Mouse (Mus musculus) ovary, postnatal 14 days (tissue): Measurements from ENCODE around the gene Per1.
"Not testable (repeated sequence)": the region's sequence is repeated elsewhere in the genome, so short reads cannot be mapped to it uniquely, and the experiment has no call there.

Experiments used
- DNase-seq: peaks from one replicate; pipeline ENCODE4 v3.0.0; 2022; ENCODE audit warnings: low spot score

The Per1 gene

DNA sequence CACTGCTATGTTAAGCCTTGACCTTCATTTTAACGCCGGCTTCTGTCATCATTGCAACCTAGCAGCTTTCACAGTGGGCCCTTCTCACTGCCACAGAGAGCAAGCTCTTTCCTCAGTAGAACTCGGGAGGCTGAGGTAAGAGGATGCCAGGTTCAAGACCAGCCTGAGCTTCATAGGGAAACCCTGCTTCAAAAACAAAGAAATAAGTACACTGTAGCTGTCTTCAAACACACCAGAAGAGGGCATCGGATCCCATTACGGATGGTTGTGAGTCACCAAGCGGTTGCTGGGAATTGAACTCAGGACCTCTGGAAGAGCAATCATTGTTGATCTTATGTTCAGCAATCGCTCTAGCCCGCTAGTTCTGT lies 14.2 kb upstream of the Per1 start:
- no peak for DNase-seq

- DNase-seq, result no peak
Measured at GRCm38 (mm10) chr11:69081613-69082012, 13.4 kb upstream of the Per1 start.

GRCm38 (mm10) chr11:69085608-69086007 lies 9.4 kb upstream of the Per1 start:
- DNase-seq, result no peak

DNA sequence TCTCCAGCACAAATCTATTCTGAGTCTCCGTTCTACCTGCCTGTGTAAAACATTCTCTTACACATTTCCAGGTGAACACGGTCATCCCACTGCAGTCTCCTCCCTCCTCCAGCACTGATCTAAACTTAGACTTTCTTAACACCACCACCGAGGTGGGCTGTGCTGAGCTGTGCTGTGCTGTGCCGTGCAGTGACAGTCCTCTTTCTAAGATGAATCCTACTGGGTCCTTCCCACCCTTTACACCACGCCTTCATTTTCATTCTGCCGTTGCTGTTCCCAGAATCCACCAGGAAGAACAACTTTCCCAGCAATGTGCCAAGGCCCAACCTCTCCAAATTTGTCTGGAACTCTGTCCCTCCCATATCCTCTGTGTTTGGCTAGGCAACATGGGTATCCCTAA lies 8.6 kb upstream of the Per1 start:
- no peak for DNase-seq

DNA sequence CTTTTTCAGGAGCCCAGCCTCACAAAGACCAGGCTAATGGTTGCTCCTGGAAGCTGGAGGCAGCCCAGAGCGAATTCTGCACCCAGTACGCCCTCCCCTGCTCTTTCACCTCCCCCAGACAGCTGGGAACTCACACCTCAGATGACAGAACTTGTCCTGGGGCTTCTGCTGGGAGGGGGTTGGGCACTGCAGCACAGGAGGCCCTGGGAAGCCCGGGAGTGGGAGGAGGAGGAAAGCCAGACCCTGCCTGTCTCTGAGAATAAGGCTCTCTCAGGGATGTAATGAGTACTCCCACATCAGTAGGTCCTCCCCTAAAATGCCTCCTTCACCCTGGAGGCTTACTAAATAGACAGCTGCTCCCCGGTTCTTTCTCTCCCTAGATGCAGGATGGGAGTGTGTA lies 7.9 kb upstream of the Per1 start:
- peak; percentile 45 for DNase-seq

DNA sequence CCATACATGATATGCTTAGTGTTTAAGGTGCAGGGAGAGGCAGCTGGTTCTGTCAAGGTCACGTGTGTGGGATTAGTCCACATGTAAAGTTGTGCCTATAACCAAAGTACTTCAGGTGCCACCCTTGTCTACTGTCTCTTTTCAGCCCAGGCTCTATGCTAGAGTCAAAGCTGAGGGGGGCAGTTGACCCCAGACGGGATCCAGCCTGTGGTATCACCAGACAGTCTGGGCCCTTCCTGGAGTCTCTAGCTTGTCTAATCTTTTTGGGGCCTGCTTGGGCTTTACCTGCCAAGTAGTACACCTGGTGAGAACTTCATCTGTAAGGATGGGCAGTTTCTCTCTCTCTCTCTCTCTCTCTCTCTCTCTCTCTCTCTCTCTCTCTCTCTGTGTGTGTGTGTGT lies 7.4 kb upstream of the Per1 start:
- no peak for DNase-seq

DNA sequence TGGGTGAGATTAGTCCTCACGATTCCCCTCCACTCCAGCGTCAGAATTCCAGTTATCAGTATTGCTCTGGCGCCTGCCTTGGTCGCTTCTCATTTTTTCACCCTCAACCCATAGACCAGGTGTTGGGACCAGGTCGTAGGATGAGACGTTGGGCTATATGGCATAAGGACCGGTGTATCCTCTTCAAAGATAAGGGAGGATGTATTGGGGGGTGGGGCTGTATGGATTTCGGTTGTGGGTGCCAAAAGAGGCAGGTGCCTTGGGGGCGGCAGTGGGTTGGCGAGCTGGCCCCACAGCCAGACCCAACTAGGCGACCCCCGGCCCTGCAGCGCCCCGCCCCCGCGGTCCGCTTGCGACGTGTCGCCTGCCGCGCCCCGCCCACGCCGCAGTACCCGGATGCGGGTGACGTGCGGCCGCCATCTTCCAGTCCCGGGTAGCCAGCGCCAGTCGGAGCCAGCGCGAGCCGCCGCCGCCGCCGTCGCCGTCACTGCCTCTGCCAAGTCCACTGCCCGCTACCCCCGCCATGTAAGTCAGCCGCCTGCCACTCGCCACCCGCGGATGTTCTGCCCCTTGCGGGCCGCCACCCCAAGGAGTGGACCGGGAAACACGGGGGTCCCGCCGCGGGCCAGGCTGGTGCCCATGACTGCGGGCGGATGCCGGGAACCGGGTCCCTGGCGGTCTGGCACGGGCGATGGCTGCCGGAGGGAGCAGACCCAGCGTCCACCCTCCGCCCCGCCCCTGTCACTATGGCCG lies 6.7 kb upstream of the Per1 start, which contains the start of gene Vamp2:
Vamp2 (plus strand) TSS at position 388 of the 753 bp plus-strand sequence.
- DNase-seq, result peak; percentile 86

- DNase-seq, result no peak
Measured at GRCm38 (mm10) chr11:69088856-69089615, 6.0 kb upstream of the Per1 start.

DNA sequence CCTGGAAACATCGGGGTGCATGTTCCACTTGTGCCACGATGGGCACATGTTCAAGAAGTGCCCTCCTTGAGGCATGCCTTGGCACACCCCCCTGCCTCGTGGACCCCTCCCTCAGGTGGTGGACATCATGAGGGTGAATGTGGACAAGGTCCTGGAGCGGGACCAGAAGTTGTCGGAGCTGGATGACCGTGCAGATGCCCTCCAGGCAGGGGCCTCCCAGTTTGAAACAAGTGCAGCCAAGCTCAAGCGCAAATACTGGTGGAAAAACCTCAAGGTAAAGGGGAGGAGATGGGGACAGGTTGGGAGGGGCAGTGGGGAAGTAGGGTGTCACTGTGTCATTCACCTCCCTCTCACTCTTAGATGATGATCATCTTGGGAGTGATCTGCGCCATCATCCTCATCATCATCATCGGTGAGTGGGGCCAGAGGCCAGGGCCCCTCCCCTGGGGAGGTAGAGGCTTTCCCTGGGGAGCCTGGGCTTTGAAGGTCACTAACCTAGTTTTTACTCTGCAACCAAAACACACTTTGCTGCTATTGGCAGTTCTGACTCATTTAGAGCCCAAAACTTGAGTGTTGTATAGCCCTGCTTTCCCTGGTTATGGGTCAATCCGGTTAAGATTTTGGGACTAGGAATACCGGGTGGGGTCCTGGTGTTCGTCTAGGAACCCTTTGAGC lies 5.3 kb upstream of the Per1 start:
- no peak for DNase-seq

- no peak for DNase-seq
Measured at GRCm38 (mm10) chr11:69090367-69090766, 4.7 kb upstream of the Per1 start.

DNA sequence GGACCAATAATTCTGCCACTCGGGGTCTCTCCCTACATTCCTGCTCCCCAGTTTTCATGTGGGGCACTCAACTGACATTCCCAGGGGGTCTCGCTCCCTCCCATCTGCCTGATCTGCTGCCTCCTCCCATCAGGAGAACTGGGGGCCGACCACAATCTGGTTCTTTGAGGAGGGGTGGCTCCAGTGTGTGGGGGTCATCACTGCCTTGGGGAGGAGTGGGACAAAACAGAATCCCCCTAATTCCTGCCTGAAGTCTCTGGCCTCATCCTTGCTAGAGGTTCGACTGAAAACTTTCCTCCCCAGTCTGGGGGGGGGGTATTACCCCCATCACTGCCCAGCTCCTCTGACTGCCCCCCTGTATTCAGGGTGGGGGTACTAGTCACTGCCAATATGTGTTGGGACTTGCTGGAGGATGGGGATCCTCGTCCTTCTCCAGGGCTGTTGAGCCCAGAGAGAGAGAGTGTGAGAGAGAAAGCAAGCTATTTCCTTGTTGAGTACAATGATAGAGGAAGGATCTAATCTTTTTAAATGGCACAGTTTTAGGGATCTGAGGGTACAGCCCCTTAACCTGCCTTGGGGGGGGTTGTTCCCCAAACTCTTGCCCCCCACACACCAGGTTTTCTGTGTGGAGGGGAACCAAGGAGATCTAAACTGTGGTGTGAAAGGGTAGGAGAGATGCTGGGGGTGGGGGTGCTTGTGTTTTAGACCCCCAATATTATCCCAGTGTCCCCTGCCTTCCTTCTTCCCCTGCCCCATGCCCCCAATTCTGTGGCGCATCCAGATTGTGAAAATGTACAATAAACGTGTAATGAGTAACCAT lies 3.2 kb upstream of the Per1 start:
- no peak for DNase-seq

DNA sequence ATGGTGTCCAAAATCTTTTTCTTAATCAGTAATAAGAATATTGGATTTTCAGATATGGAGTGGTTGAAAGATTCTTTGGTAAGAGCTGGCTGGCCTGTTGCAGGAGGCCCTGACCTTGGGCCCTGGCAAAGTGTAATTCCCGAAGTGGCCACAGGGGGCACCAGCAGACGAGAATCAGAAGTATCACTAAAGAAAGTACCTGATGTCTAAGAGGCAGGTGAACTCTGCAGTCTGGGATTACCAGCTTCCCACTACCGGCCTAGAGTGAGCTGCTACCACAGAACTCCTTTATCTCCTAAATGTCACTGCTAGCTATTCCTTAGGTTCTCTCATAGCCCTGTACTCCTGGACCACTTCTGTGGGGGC lies 2.6 kb upstream of the Per1 start:
- DNase-seq, result peak; percentile 87

GRCm38 (mm10) chr11:69092871-69093270 lies 2.1 kb upstream of the Per1 start:
- DNase-seq, result no peak

DNA sequence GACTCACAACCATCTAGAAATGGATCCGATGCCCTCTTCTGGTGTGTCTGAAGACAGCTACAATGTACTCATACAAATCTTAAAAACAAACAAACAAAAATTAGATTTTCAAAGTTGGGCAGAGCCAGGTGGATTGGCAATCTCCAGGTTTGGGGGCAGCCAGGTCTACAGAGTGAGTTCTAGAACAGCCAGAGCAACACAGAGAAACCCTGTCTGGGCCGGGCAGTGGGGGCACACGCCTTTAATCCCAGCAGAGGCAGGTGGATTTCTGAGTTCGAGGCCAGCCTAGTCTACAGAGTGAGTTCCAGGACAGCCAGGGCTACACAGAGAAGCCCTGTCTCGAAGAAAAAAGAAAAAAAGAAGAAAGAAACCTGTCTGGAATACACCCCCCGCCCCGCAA lies 1.2 kb upstream of the Per1 start:
- DNase-seq, result not testable (repeated sequence)

DNA sequence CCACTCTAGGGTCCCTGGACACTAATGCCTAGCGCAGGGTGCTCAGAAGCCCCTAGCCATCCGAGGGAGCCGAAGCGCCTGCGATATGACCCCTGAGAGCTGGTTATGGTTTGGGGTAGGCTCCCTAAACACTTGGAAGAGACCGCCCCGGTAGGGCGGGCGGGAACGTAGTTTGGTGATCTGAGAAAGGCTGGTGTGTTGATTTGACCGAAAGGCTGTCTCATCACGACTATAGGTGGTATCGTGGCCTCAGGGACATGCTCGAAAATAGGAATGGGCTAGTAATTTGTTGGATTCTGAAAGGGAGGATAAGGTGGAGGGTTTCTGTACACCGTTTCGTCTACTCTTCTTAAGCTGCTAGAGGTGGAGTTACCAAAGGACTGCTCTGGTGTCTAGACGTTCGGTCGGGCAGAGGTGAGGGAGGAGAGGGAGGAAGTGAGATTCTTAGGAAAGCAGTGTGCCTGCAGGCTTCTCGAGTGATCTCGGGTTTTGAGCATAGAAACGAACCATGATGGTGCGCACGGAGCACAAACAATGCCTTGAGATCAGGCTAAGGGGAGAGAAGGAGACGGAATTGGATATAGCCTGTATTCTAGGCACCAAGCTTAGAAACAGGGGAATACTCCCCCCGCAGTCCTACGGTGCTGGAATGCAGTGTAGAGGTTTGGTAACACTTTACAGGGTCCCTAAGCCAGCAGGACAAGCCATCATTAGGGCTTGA lies 654 bp downstream of the Per1 start:
- no peak for DNase-seq

DNA sequence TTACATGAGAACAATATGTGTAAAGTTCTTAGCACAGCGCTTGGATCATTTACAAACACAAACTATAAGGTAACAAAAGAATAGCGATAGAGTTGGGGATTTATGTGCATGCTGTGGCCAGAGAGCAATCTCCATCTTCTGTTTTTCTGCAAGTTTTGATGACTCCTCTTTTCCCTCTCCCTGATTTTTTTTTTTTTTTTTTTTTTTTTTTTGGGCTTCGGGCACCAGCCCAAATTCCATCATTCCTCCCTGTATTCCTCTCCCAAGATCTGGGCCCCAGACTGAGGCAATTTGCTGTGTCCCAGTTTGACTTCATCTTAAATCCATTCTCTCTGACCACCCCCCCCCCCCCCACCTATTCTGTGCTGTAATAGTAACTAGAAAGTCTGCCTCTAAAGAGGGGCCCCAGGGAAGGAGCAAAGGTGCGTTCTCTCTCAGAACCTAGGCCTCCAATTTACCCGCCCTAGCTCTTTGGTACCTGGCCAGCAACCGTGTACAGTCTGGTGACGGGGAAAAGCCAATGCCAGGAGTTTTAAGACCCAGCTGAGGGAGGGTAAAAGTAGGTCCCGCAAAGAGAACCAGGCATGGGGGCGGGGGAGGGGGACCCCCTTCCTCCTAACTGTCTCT lies 1.5 kb downstream of the Per1 start:
- no peak for DNase-seq

DNA sequence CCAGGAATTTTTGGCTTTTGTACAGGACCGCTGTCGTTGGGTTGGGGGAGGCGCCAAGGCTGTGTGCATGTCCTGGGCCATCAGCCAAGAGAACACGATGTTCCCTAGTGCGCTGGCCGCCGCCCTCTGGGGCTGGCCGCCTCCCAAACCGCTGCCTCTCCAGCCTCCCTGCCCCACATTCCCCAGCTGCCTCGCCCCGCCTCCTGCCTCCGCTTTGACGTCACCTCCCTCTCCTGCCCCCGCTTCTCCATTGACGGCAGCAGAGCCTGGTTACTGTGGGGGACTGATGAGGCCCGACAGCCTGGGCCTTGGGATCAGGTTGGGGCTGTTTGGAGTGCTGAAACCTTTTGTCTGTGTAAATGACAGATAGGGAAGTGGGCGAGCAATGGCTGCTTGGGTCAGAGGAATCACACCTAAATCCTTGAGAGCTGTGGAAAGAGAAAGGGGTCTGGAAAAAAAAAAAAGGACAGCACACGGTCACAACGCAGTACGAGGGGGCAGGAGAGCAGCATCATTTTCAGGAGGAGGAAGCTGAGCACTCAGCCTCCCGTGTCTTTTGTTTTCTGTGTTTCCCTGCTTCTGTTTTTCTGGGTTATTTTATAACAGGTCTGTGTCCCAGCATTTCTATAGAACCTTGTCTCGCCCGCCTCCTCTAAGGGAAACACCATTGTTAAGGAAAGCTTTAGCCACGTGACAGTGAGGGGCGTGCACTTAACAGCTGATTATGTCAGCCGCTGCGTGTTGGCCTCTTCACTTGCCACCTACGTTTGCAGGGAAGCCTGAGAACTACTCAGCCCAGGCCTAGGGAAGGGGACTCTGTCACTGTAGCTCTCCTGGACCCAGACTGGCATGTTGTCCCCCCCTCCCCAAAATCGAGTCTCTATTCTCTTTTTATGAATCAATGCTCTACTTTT lies 2.2 kb downstream of the Per1 start:
- peak; percentile 100 for DNase-seq

DNA sequence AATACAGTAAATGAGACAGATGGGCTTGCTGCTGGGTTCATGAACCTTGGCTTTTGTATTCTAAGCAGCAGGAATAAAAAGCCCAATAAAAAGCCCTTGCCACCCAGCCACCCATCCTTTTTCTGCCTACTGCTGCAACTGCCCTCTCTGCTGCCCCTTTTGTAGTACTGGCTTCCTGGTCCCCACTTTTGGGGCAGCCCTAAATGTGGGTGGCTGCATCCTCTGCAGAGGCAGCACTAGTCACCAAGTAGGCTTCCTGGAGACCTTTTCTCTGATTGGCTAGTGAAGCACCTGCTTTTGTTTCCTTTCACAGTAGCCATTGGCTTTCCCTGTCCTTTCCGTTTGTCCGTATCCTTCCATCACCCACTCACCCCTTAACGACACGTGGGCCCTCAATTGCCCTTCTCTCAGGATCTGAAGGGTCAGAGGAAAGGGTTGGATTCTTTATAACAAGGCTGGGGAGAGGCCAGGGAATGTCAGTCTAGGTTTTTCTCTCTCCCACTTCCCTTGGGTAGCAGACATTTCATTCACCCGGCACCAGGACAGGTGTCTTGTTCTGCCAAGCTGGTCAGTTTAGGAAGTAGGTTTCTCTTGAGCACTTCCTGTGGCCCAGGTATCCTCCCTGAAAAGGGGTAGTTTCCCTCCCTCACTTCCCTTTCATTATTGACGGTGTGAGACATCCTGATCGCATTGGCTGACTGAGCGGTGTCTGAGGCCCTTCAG lies 3.2 kb downstream of the Per1 start:
- no peak for DNase-seq

DNA sequence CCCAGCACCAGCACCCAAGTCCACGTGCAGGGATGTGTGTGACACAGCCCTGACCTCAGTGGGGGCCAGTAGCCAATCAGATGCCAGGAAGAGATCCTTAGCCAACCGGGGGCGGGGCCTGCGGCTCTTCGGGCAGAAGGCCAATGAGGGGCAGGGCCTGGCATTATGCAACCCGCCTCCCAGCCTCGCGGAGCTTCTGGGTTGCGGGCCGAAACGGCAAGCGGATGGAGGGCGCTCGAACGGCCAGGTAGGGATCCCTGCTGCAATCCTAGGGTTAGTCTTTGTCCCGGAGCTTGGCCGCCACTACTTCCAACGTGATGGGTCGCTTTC lies 3.7 kb downstream of the Per1 start:
- DNase-seq, result peak; percentile 96
